Mouse (Mus musculus) neural tube, embryonic 14.5 days (tissue): ENCODE measurements around the gene Dnajb13. TPM values are rescaled to one million over a fixed set of nuclear protein-coding genes. Genes with fewer than 3 reads are reported as not detected.

ENCODE experiments used
- ATAC-seq: fragments of 200-750 bp; cut with Nextera tagmentation; 2 replicates; pipeline ENCODE4 v1.8.0; 2017; ENCODE audit warnings: low read depth, mild to moderate bottlenecking, moderate TSS enrichment, moderate library complexity
- H3K27ac ChIP-seq: fragments of 300-500 bp; sonication (generic); 2 replicates; pipeline ENCODE4 v1.5.1; 2014; ENCODE audit warnings: low read depth, mild to moderate bottlenecking, control low read depth, low read length, moderate library complexity, mixed read lengths
- H3K27me3 ChIP-seq: fragments of 300-500 bp; sonication (generic); 2 replicates; pipeline ENCODE4 v1.6.1; 2014; ENCODE audit warnings: low read length; ENCODE audit not compliant: control insufficient read depth, insufficient read depth
- H3K36me3 ChIP-seq: fragments of 300-500 bp; sonication (generic); 2 replicates; pipeline ENCODE4 v1.6.1; 2014; ENCODE audit warnings: low read length, mixed read lengths; ENCODE audit not compliant: control insufficient read depth, insufficient read depth
- H3K4me1 ChIP-seq: fragments of 300-500 bp; sonication (generic); 2 replicates; pipeline ENCODE4 v1.6.1; 2014; ENCODE audit warnings: low read length; ENCODE audit not compliant: control insufficient read depth, insufficient read depth
- H3K4me2 ChIP-seq: fragments of 300-500 bp; sonication (generic); 2 replicates; pipeline ENCODE4 v1.6.1; 2014; ENCODE audit warnings: mild to moderate bottlenecking, low read depth, low read length, control low read depth
- H3K4me3 ChIP-seq: fragments of 300-500 bp; sonication (generic); 2 replicates; pipeline ENCODE4 v1.5.1; 2014; ENCODE audit warnings: low read depth, low read length, control low read depth, mixed read lengths
- H3K9ac ChIP-seq: fragments of 300-500 bp; sonication (generic); replicated peaks from 2 replicates; pipeline ENCODE4 v1.6.1; 2014; ENCODE audit warnings: low read depth, mild to moderate bottlenecking, control low read depth, low read length, mixed read lengths
- H3K9me3 ChIP-seq: fragments of 300-500 bp; sonication (generic); 2 replicates; pipeline ENCODE4 v1.6.1; 2016; ENCODE audit warnings: low read length; ENCODE audit not compliant: control insufficient read depth
- WGBS: fragments of 180-500 bp; shearing (Covaris S2); extraction: QIAGEN DNeasy Blood & Tissue Kit; methylation state at CpG from one replicate; pipeline ENCODE4 v1.1.7; 2014; 5-methylcytosine and 5-hydroxymethylcytosine counted together
- polyA plus RNA-seq: library from polyadenylated mRNA; unstranded; fragments of >200 nt; fragmentation: Nextera tagmentation; extraction: Ambion mirVana; gene quantifications from 2 replicates; pipeline ENCODE4 v1.2.1, GENCODE M21; 2014

Dnajb13 gene
- polyA plus RNA-seq, 1 experiment from 2014 or later, result 4.2 TPM

- WGBS, result 93% methylated on average over 11 of the region's 11 CpGs
- no peak overlapping the region for H3K27ac ChIP-seq
- H3K4me1 ChIP-seq, result no peaks in the 10 kb centered on the region
- no peaks in the 10 kb centered on the region for H3K9me3 ChIP-seq
- no peak overlapping the region for H3K9ac ChIP-seq
- no peaks in the 10 kb centered on the region for H3K27me3 ChIP-seq
- no peaks in the 10 kb centered on the region for H3K36me3 ChIP-seq
- ATAC-seq, result no peak
- no peak overlapping the region for H3K4me2 ChIP-seq
- H3K4me3 ChIP-seq, result no peak overlapping the region
Measured at GRCm38 (mm10) chr7:100470796-100471406, 43.9 kb downstream of the Dnajb13 start.

GRCm38 (mm10) chr7:100469502-100469901, 45.3 kb downstream of the Dnajb13 start:
- no peak overlapping the region for H3K27ac ChIP-seq
- no peak overlapping the region for H3K4me2 ChIP-seq
- 76% methylated on average over 1 of the region's 1 CpGs for WGBS
- ATAC-seq, result no peak
- no peak overlapping the region for H3K4me3 ChIP-seq
- no peak overlapping the region for H3K9ac ChIP-seq
- no peaks in the 10 kb centered on the region for H3K9me3 ChIP-seq
- no peaks in the 10 kb centered on the region for H3K36me3 ChIP-seq
- no peaks in the 10 kb centered on the region for H3K4me1 ChIP-seq
- no peaks in the 10 kb centered on the region for H3K27me3 ChIP-seq

- Histone ChIP-seq H3K27ac (no peak overlapping the region), H3K4me2 (no peak overlapping the region), H3K4me3 (no peak overlapping the region), H3K36me3 (no peaks in the 10 kb centered on the region), H3K9me3 (no peaks in the 10 kb centered on the region), H3K9ac (no peak overlapping the region), H3K27me3 (no peaks in the 10 kb centered on the region), H3K4me1 (no peaks in the 10 kb centered on the region)
- WGBS, result 90% methylated on average over 6 of the region's 6 CpGs
- ATAC-seq, result no peak
Measured at GRCm38 (mm10) chr7:100468761-100469160, 46.0 kb downstream of the Dnajb13 start.

GRCm38 (mm10) chr7:100466781-100467510, 47.8 kb downstream of the Dnajb13 start:
- Histone ChIP-seq H3K4me1 (no peaks in the 10 kb centered on the region), H3K9me3 (no peaks in the 10 kb centered on the region), H3K27me3 (no peaks in the 10 kb centered on the region), H3K36me3 (peaks cover 2% of the 10 kb centered on the region; the same call in 1 of the 2 replicates), H3K27ac (no peak overlapping the region), H3K9ac (no peak overlapping the region), H3K4me2 (no peak overlapping the region), H3K4me3 (no peak overlapping the region)
- no peak for ATAC-seq
- 94% methylated on average over 11 of the region's 11 CpGs for WGBS

- WGBS, result 85% methylated on average over 5 of the region's 5 CpGs
- ATAC-seq, result no peak
- H3K36me3 ChIP-seq, result peaks cover 4% of the 10 kb centered on the region
Measured at GRCm38 (mm10) chr7:100465656-100466309, 49.0 kb downstream of the Dnajb13 start.

GRCm38 (mm10) chr7:100465248-100465647, 49.5 kb downstream of the Dnajb13 start:
- H3K27ac ChIP-seq, result no peak overlapping the region
- no peak overlapping the region for H3K4me2 ChIP-seq
- H3K9ac ChIP-seq, result no peak overlapping the region
- no peaks in the 10 kb centered on the region for H3K27me3 ChIP-seq
- H3K4me1 ChIP-seq, result no peaks in the 10 kb centered on the region
- peaks cover 7% of the 10 kb centered on the region for H3K36me3 ChIP-seq
- WGBS, result 83% methylated on average over 4 of the region's 4 CpGs
- H3K9me3 ChIP-seq, result no peaks in the 10 kb centered on the region
- H3K4me3 ChIP-seq, result no peak overlapping the region
- no peak for ATAC-seq

More at GRCm38 (mm10) chr7:100465656-100466309, 49.0 kb downstream of the Dnajb13 start:
- Histone ChIP-seq H3K4me1 (no peaks in the 10 kb centered on the region), H3K27ac (no peak overlapping the region), H3K4me3 (no peak overlapping the region), H3K9me3 (no peaks in the 10 kb centered on the region), H3K9ac (no peak overlapping the region), H3K4me2 (no peak overlapping the region), H3K27me3 (no peaks in the 10 kb centered on the region)

GRCm38 (mm10) chr7:100464248-100464647, 50.5 kb downstream of the Dnajb13 start:
- Histone ChIP-seq H3K4me3 (no peak overlapping the region), H3K27ac (no peak overlapping the region), H3K36me3 (peaks cover 14% of the 10 kb centered on the region), H3K4me2 (no peak overlapping the region), H3K9ac (no peak overlapping the region), H3K27me3 (no peaks in the 10 kb centered on the region), H3K4me1 (no peaks in the 10 kb centered on the region), H3K9me3 (no peaks in the 10 kb centered on the region)
- ATAC-seq, result no peak
- WGBS, result 96% methylated on average over 7 of the region's 7 CpGs

- Histone ChIP-seq H3K9ac (no peak overlapping the region), H3K4me1 (no peaks in the 10 kb centered on the region), H3K9me3 (no peaks in the 10 kb centered on the region), H3K4me3 (no peak overlapping the region), H3K27me3 (no peaks in the 10 kb centered on the region), H3K4me2 (no peak overlapping the region), H3K27ac (no peak overlapping the region), H3K36me3 (peaks cover 14% of the 10 kb centered on the region)
- no peak for ATAC-seq
- 90% methylated on average over 10 of the region's 10 CpGs for WGBS
Measured at GRCm38 (mm10) chr7:100463757-100464156, 51.0 kb downstream of the Dnajb13 start.

GRCm38 (mm10) chr7:100463194-100463593, 51.6 kb downstream of the Dnajb13 start:
- 90% methylated on average over 9 of the region's 9 CpGs for WGBS
- Histone ChIP-seq H3K9me3 (no peaks in the 10 kb centered on the region), H3K4me3 (no peak overlapping the region), H3K27ac (no peak overlapping the region), H3K27me3 (no peaks in the 10 kb centered on the region), H3K36me3 (peaks cover 14% of the 10 kb centered on the region), H3K9ac (no peak overlapping the region), H3K4me2 (no peak overlapping the region), H3K4me1 (no peaks in the 10 kb centered on the region)
- no peak for ATAC-seq
